Mouse (Mus musculus): Measurements from ENCODE around the gene Zc3h12a. TPM values are rescaled to one million over a fixed set of nuclear protein-coding genes. Genes with fewer than 3 reads are reported as not detected.
A peak's percentile ranks its signal among the peaks of the same experiment; 100 is the strongest.

Gene Zc3h12a
- polyA plus RNA-seq (2016; fragmentation: Nextera tagmentation; extraction: Ambion mirVana) = 0.34 and 0.36 TPM in 2 replicates

GRCm38 (mm10) chr4:125127305-125128084 is at the start of gene Zc3h12a:
Gene Zc3h12a (minus strand): TSS chr4:125127840.
- peaks cover 17% of the 10 kb centered on the region for H3K4me1 ChIP-seq
- 1% methylated on average over 62 of the region's 62 CpGs for WGBS
- ATAC-seq (ENCODE audit: low FRiP score, low read depth) = peak; percentile 89
- peak within 1 kb of the TSS; percentile 96 for H3K4me2 ChIP-seq (replicated peaks)
- H3K9me3 ChIP-seq = no peaks in the 10 kb centered on the region
- H3K27ac ChIP-seq (replicated peaks) = no peak within 1 kb of the TSS
- peak within 1 kb of the TSS; percentile 62 for H3K4me3 ChIP-seq
- H3K36me3 ChIP-seq = no peaks in the 10 kb centered on the region
- H3K27me3 ChIP-seq = peaks cover 36% of the 10 kb centered on the region
- H3K9ac ChIP-seq (replicated peaks) = peak within 1 kb of the TSS; percentile 53

GRCm38 (mm10) chr4:125176639-125177165 is 49.1 kb upstream of the Zc3h12a start:
- no peaks in the 10 kb centered on the region for H3K36me3 ChIP-seq
- no peaks in the 10 kb centered on the region for H3K9me3 ChIP-seq
- no peak overlapping the region for H3K4me2 ChIP-seq (replicated peaks)
- WGBS = 54% methylated on average over 13 of the region's 13 CpGs
- H3K4me1 ChIP-seq = peaks cover 10% of the 10 kb centered on the region; the same call in 1 of the 2 replicates
- ATAC-seq (ENCODE audit: low FRiP score, low read depth) = no peak
- H3K27ac ChIP-seq (replicated peaks) = no peak overlapping the region
- no peak overlapping the region for H3K9ac ChIP-seq (replicated peaks)
- 0 out of 2 replicates have a peak, but pooled peaks cover 3% of the 10 kb centered on the region for H3K27me3 ChIP-seq
- H3K4me3 ChIP-seq = no peak overlapping the region

GRCm38 (mm10) chr4:125176190-125176589 is 48.5 kb upstream of the Zc3h12a start:
- Histone ChIP-seq H3K9ac (replicated peaks) (no peak overlapping the region), H3K27me3 (peaks cover 3% of the 10 kb centered on the region; the same call in 1 of the 2 replicates), H3K4me3 (no peak overlapping the region), H3K27ac (replicated peaks) (no peak overlapping the region), H3K36me3 (no peaks in the 10 kb centered on the region), H3K9me3 (no peaks in the 10 kb centered on the region), H3K4me1 (peaks cover 10% of the 10 kb centered on the region; the same call in 1 of the 2 replicates), H3K4me2 (replicated peaks) (no peak overlapping the region)
- WGBS = 93% methylated on average over 5 of the region's 5 CpGs
- no peak for ATAC-seq (ENCODE audit: low FRiP score, low read depth)

- Histone ChIP-seq H3K9ac (replicated peaks) (no peak overlapping the region), H3K4me1 (peaks cover 10% of the 10 kb centered on the region; the same call in 1 of the 2 replicates), H3K27ac (replicated peaks) (no peak overlapping the region), H3K27me3 (peaks cover 5% of the 10 kb centered on the region), H3K36me3 (no peaks in the 10 kb centered on the region), H3K4me2 (replicated peaks) (no peak overlapping the region), H3K4me3 (no peak overlapping the region), H3K9me3 (no peaks in the 10 kb centered on the region)
- ATAC-seq (ENCODE audit: low FRiP score, low read depth) = no peak
- 70% methylated on average over 2 of the region's 2 CpGs for WGBS
These were observed 48.0 kb upstream of the Zc3h12a start for GRCm38 (mm10) chr4:125175591-125175990.

- 70% methylated on average over 5 of the region's 5 CpGs for WGBS
These were observed 47.0 kb upstream of the Zc3h12a start for GRCm38 (mm10) chr4:125174516-125175185.

GRCm38 (mm10) chr4:125173150-125173549 is 45.5 kb upstream of the Zc3h12a start:
- Histone ChIP-seq H3K4me1 (peaks cover 10% of the 10 kb centered on the region; the same call in 1 of the 2 replicates), H3K4me2 (replicated peaks) (no peak overlapping the region), H3K27me3 (peaks cover 11% of the 10 kb centered on the region), H3K9me3 (no peaks in the 10 kb centered on the region), H3K9ac (replicated peaks) (no peak overlapping the region), H3K27ac (replicated peaks) (no peak overlapping the region), H3K4me3 (no peak overlapping the region), H3K36me3 (no peaks in the 10 kb centered on the region)
- ATAC-seq (ENCODE audit: low FRiP score, low read depth) = no peak
- 81% methylated on average over 5 of the region's 5 CpGs for WGBS

More at GRCm38 (mm10) chr4:125174516-125175185, 47.0 kb upstream of the Zc3h12a start:
- H3K27ac ChIP-seq (replicated peaks) = no peak overlapping the region
- H3K4me2 ChIP-seq (replicated peaks) = no peak overlapping the region
- no peak overlapping the region for H3K4me3 ChIP-seq
- H3K36me3 ChIP-seq = no peaks in the 10 kb centered on the region
- peaks cover 10% of the 10 kb centered on the region; the same call in 1 of the 2 replicates for H3K4me1 ChIP-seq
- H3K9me3 ChIP-seq = no peaks in the 10 kb centered on the region
- H3K27me3 ChIP-seq = peaks cover 11% of the 10 kb centered on the region
- no peak for ATAC-seq (ENCODE audit: low FRiP score, low read depth)
- no peak overlapping the region for H3K9ac ChIP-seq (replicated peaks)

- Histone ChIP-seq H3K27ac (replicated peaks) (no peak overlapping the region), H3K4me1 (peaks cover 10% of the 10 kb centered on the region; the same call in 1 of the 2 replicates), H3K9ac (replicated peaks) (no peak overlapping the region), H3K27me3 (peaks cover 11% of the 10 kb centered on the region), H3K9me3 (no peaks in the 10 kb centered on the region), H3K4me2 (replicated peaks) (no peak overlapping the region), H3K36me3 (no peaks in the 10 kb centered on the region), H3K4me3 (no peak overlapping the region)
- 90% methylated on average over 13 of the region's 13 CpGs for WGBS
- ATAC-seq (ENCODE audit: low FRiP score, low read depth) = no peak
These were observed 45.1 kb upstream of the Zc3h12a start for GRCm38 (mm10) chr4:125172736-125173135.

GRCm38 (mm10) chr4:125167723-125168122 is 40.1 kb upstream of the Zc3h12a start:
- H3K4me3 ChIP-seq = no peak overlapping the region
- no peak overlapping the region for H3K9ac ChIP-seq (replicated peaks)
- WGBS = 72% methylated on average over 1 of the region's 1 CpGs

GRCm38 (mm10) chr4:125164861-125165260 is 37.2 kb upstream of the Zc3h12a start:
- Histone ChIP-seq H3K9ac (replicated peaks) (no peak overlapping the region), H3K4me3 (no peak overlapping the region), H3K4me1 (peaks cover 13% of the 10 kb centered on the region), H3K36me3 (no peaks in the 10 kb centered on the region), H3K9me3 (no peaks in the 10 kb centered on the region), H3K27ac (replicated peaks) (no peak overlapping the region), H3K27me3 (peaks cover 28% of the 10 kb centered on the region; the same call in 1 of the 2 replicates), H3K4me2 (replicated peaks) (no peak overlapping the region)
- ATAC-seq (ENCODE audit: low FRiP score, low read depth) = no peak
- 85% methylated on average over 6 of the region's 6 CpGs for whole genome bisulfite sequencing

More at GRCm38 (mm10) chr4:125167723-125168122, 40.1 kb upstream of the Zc3h12a start:
- no peak overlapping the region for H3K4me2 ChIP-seq (replicated peaks)
- peaks cover 4% of the 10 kb centered on the region; the same call in 1 of the 2 replicates for H3K4me1 ChIP-seq
- H3K27me3 ChIP-seq = peaks cover 16% of the 10 kb centered on the region
- no peaks in the 10 kb centered on the region for H3K9me3 ChIP-seq
- no peak overlapping the region for H3K27ac ChIP-seq (replicated peaks)
- no peak for ATAC-seq (ENCODE audit: low FRiP score, low read depth)
- no peaks in the 10 kb centered on the region for H3K36me3 ChIP-seq

GRCm38 (mm10) chr4:125162701-125163100 is 35.1 kb upstream of the Zc3h12a start:
- H3K27ac ChIP-seq (replicated peaks) = no peak overlapping the region
- peaks cover 18% of the 10 kb centered on the region for H3K4me1 ChIP-seq
- no peaks in the 10 kb centered on the region for H3K9me3 ChIP-seq
- no peaks in the 10 kb centered on the region for H3K36me3 ChIP-seq
- H3K9ac ChIP-seq (replicated peaks) = no peak overlapping the region
- no peak for ATAC-seq (ENCODE audit: low FRiP score, low read depth)
- 57% methylated on average over 7 of the region's 7 CpGs for WGBS
- peaks cover 37% of the 10 kb centered on the region for H3K27me3 ChIP-seq
- no peak overlapping the region for H3K4me2 ChIP-seq (replicated peaks)
- no peak overlapping the region for H3K4me3 ChIP-seq

- H3K9me3 ChIP-seq = no peaks in the 10 kb centered on the region
- H3K27me3 ChIP-seq = peaks cover 42% of the 10 kb centered on the region
- H3K4me3 ChIP-seq = no peak overlapping the region
- ATAC-seq (ENCODE audit: low FRiP score, low read depth) = no peak
- H3K36me3 ChIP-seq = no peaks in the 10 kb centered on the region
- H3K9ac ChIP-seq (replicated peaks) = no peak overlapping the region
- no peak overlapping the region for H3K27ac ChIP-seq (replicated peaks)
- WGBS = 32% methylated on average over 8 of the region's 8 CpGs
- H3K4me1 ChIP-seq = peaks cover 15% of the 10 kb centered on the region
- no peak overlapping the region for H3K4me2 ChIP-seq (replicated peaks)
These were observed 33.8 kb upstream of the Zc3h12a start for GRCm38 (mm10) chr4:125161392-125161791.

- H3K4me2 ChIP-seq (replicated peaks) = no peak overlapping the region; the same call in 1 of the 2 replicates
- H3K4me3 ChIP-seq = no peak overlapping the region
- H3K27ac ChIP-seq (replicated peaks) = no peak overlapping the region
- peaks cover 42% of the 10 kb centered on the region for H3K27me3 ChIP-seq
- no peaks in the 10 kb centered on the region for H3K36me3 ChIP-seq
- WGBS = 67% methylated on average over 10 of the region's 10 CpGs
- no peaks in the 10 kb centered on the region for H3K9me3 ChIP-seq
- no peak for ATAC-seq (ENCODE audit: low FRiP score, low read depth)
- H3K9ac ChIP-seq (replicated peaks) = no peak overlapping the region
- H3K4me1 ChIP-seq = peaks cover 15% of the 10 kb centered on the region
These were observed 33.3 kb upstream of the Zc3h12a start for GRCm38 (mm10) chr4:125160951-125161331.
